18 mouse cellular contexts compared by ENCODE assay signal in the genomic region with DNA sequence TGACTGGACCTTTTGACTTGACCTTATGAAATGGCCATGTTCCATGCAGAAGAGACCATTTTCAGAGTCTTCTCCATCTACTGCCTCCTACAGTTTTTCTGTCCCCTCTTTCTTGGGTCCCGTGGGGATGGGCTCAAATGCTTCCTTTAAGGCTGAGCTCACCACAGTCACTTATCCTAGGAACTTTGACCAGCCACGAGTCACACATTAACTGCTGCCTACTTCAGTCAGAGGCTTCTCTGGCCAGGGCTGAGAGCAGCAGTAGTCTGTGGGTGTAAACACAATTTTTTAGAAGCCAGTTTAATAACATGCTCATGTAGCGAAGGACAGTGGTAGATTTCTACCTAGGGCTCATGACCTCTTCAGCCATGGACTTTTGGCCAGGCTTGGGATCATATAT.
DNase-seq lines count a peak whose midpoint lies in the region; ATAC-seq and TF ChIP-seq lines count a peak whose summit lies in the region.
"Had no signal": no experiment of that assay in that cellular context is flagged by ENCODE, and none has a peak within 500 bp of the region (broad histone marks: within the 10 kb centered on the region; RNA-seq: fewer than 3 reads in every experiment).

No protein-coding gene starts in this region.

- H3K4me3 ChIP-seq in heart, embryonic 11.5 days (ENCODE audit: low read depth, low read length), result no peak overlapping the region
- H3K4me3 ChIP-seq in liver, embryonic 16.5 days (ENCODE audit: low read depth, low read length), result no peak overlapping the region
- no peak overlapping the region for H3K4me3 ChIP-seq in liver, embryonic 11.5 days (ENCODE audit: low read depth, low read length)
- H3K4me3 ChIP-seq in cerebellum, adult 2 months (replicated peaks; ENCODE audit: insufficient read depth, low read depth, low read length), result no peak overlapping the region
- H3K4me3 ChIP-seq: embryonic facial prominence, embryonic 13.5 days; gastrocnemius, adult 2 months; liver, embryonic 15.5 days had no signal

- intact Hi-C loops in heart, postnatal 36 days (cut with DNase I), result no loop called here

- TF ChIP-seq CTCF in cerebellum, adult 2 months (IDR thresholded peaks at IDR 0.05; ENCODE audit: borderline replicate concordance, insufficient read depth, low read depth, low read length), result no peak

- no peaks in the 10 kb centered on the region for H3K27me3 ChIP-seq in heart, embryonic 11.5 days (ENCODE audit: control insufficient read depth, insufficient read depth, low read length)
- no peaks in the 10 kb centered on the region for H3K27me3 ChIP-seq in liver, embryonic 16.5 days (ENCODE audit: control insufficient read depth, insufficient read depth, low read depth, low read length)
- no peaks in the 10 kb centered on the region for H3K27me3 ChIP-seq in liver, embryonic 11.5 days (replicated peaks; ENCODE audit: control insufficient read depth, insufficient read depth, low read length)
- H3K27me3 ChIP-seq in cerebellum, adult 2 months (ENCODE audit: control insufficient read depth, insufficient read depth, low read length), result no peaks in the 10 kb centered on the region
- H3K27me3 ChIP-seq: CH12.LX; embryonic facial prominence, embryonic 13.5 days; liver, embryonic 15.5 days had no signal

- H3K27ac ChIP-seq in heart, embryonic 11.5 days (ENCODE audit: low read depth, low read length), result 0 out of 2 replicates have a peak overlapping the region, but pooled peaks have one; percentile 50
- peak overlapping the region; percentile 10; the same call in 1 of the 2 replicates for H3K27ac ChIP-seq in liver, embryonic 16.5 days (ENCODE audit: low read length)
- no peak overlapping the region for H3K27ac ChIP-seq in liver, embryonic 11.5 days (ENCODE audit: low read depth, low read length)
- H3K27ac ChIP-seq in cerebellum, adult 2 months (ENCODE audit: insufficient read depth, low read length), result no peak overlapping the region
- H3K27ac ChIP-seq: embryonic facial prominence, embryonic 13.5 days; gastrocnemius, adult 2 months; hindbrain, embryonic 14.5 days; liver, embryonic 15.5 days had no signal

- no peak overlapping the region for H3K4me2 ChIP-seq in heart, embryonic 11.5 days
- no peak overlapping the region for H3K4me2 ChIP-seq in liver, embryonic 16.5 days (ENCODE audit: low read depth, low read length)
- no peak overlapping the region for H3K4me2 ChIP-seq in liver, embryonic 11.5 days
- H3K4me2 ChIP-seq: embryonic facial prominence, embryonic 13.5 days; hindbrain, embryonic 14.5 days; liver, embryonic 15.5 days had no signal

- no peaks in the 10 kb centered on the region for H3K36me3 ChIP-seq in heart, embryonic 11.5 days (ENCODE audit: control insufficient read depth, insufficient read depth, low read length)
- no peaks in the 10 kb centered on the region for H3K36me3 ChIP-seq in liver, embryonic 16.5 days (ENCODE audit: control insufficient read depth, insufficient read depth)
- no peaks in the 10 kb centered on the region for H3K36me3 ChIP-seq in liver, embryonic 11.5 days (ENCODE audit: control insufficient read depth, insufficient read depth, low read length)
- H3K36me3 ChIP-seq: embryonic facial prominence, embryonic 13.5 days; liver, embryonic 15.5 days had no signal

- TF ChIP-seq POLR2A in cerebellum, adult 2 months (IDR thresholded peaks at IDR 0.05; ENCODE audit: borderline replicate concordance, insufficient read depth, low read length), result no peak

- H3K4me1 ChIP-seq in heart, embryonic 11.5 days (ENCODE audit: control insufficient read depth, insufficient read depth, low read length), result peaks cover 6% of the 10 kb centered on the region; the same call in 1 of the 2 replicates
- no peaks in the 10 kb centered on the region; the same call in none of the 2 replicates for H3K4me1 ChIP-seq in liver, embryonic 16.5 days (ENCODE audit: control insufficient read depth, low read depth, low read length)
- H3K4me1 ChIP-seq in liver, embryonic 11.5 days (replicated peaks; ENCODE audit: control insufficient read depth, insufficient read depth, low read length), result no peaks in the 10 kb centered on the region
- H3K4me1 ChIP-seq in cerebellum, adult 2 months (ENCODE audit: control insufficient read depth, insufficient read depth, low read length), result no peaks in the 10 kb centered on the region
- H3K4me1 ChIP-seq: embryonic facial prominence, embryonic 13.5 days; liver, embryonic 15.5 days had no signal

- WGBS in heart, embryonic 11.5 days (ENCODE audit: insufficient replicate concordance), result 75% methylated on average over 3 of the region's 3 CpGs
- WGBS in liver, embryonic 16.5 days (ENCODE audit: insufficient replicate concordance), result 32% methylated on average over 3 of the region's 3 CpGs
- WGBS in liver, embryonic 11.5 days, result 73% methylated on average over 3 of the region's 3 CpGs
- 89% methylated on average over 3 of the region's 3 CpGs for WGBS in cerebellum, adult 2 months

- no peak for DNase-seq in heart, postnatal 36 days
- no peak for DNase-seq in liver, embryonic 11.5 days (ENCODE audit: low spot score)
- peak; percentile 73 to 80 for DNase-seq in kidney, postnatal 25 days
- no peak for DNase-seq in cerebellum, adult 2 months
- no peak for DNase-seq in layer of hippocampus, adult 9-11 months
- DNase-seq: cerebellum, adult 9-11 months; forebrain, postnatal 0 days; gastrocnemius, adult 2 months; heart, adult 11 months; layer of hippocampus, postnatal 36 days; spleen, adult 18-20 months; thymus, adult 18-20 months had no signal

- no peak for ATAC-seq in heart, embryonic 11.5 days (replicated peaks; ENCODE audit: insufficient number of reproducible peaks, low FRiP score, low TSS enrichment)
- peak; percentile 58; the same call in 1 of the 2 replicates for ATAC-seq in liver, embryonic 16.5 days (ENCODE audit: low read depth)
- no peak; the same call in 1 of the 2 replicates for ATAC-seq in liver, embryonic 11.5 days (replicated peaks; ENCODE audit: low FRiP score)
- ATAC-seq: forebrain, postnatal 0 days had no signal

- H3K9ac ChIP-seq in heart, embryonic 11.5 days (ENCODE audit: low read depth, low read length), result no peak overlapping the region
- H3K9ac ChIP-seq in liver, embryonic 16.5 days (ENCODE audit: low read depth, low read length), result no peak overlapping the region
- no peak overlapping the region for H3K9ac ChIP-seq in liver, embryonic 11.5 days (ENCODE audit: low read depth, low read length)
- H3K9ac ChIP-seq: embryonic facial prominence, embryonic 13.5 days; forebrain, postnatal 0 days; hindbrain, embryonic 14.5 days; liver, embryonic 15.5 days had no signal

- H3K9me3 ChIP-seq in heart, embryonic 11.5 days (replicated peaks; ENCODE audit: control insufficient read depth, low read length), result no peaks in the 10 kb centered on the region
- H3K9me3 ChIP-seq in liver, embryonic 16.5 days (replicated peaks; ENCODE audit: control insufficient read depth, low read length), result no peaks in the 10 kb centered on the region
- no peaks in the 10 kb centered on the region for H3K9me3 ChIP-seq in liver, embryonic 11.5 days (ENCODE audit: control insufficient read depth, low read length)
- H3K9me3 ChIP-seq: embryonic facial prominence, embryonic 13.5 days; liver, embryonic 15.5 days had no signal

Comparison
In these comparisons a context has a peak if more than half of its experiments do, and no peak if none do; other contexts are left out.
1. H3K27ac ChIP-seq: peak in heart, embryonic 11.5 days (single experiment) and liver, embryonic 16.5 days (single experiment); none in liver, embryonic 11.5 days (single experiment) and cerebellum, adult 2 months (single experiment).
2. DNase-seq: peak in kidney, postnatal 25 days (2 of 2); none in heart, postnatal 36 days (0 of 2), liver, embryonic 11.5 days (single experiment), cerebellum, adult 2 months (0 of 2) and layer of hippocampus, adult 9-11 months (single experiment).